Mouse (Mus musculus) midbrain, postnatal 0 days (tissue): ENCODE data around the gene Trim17. TPM values are rescaled to one million over a fixed set of nuclear protein-coding genes. Genes with fewer than 3 reads are reported as not detected.
A peak's percentile ranks its signal among the peaks of the same experiment; 100 is the strongest.

Experiments
- ATAC-seq: fragments of 200-750 bp; cut with Nextera tagmentation; 2 replicates; pipeline ENCODE4 v1.8.0; 2017; ENCODE audit warnings: moderate number of reproducible peaks, mild to moderate bottlenecking, moderate TSS enrichment, moderate library complexity; ENCODE audit not compliant: low FRiP score
- DNase-seq: peaks from one replicate; pipeline ENCODE4 v3.0.0-alpha.2; 2015; ENCODE audit warnings: low spot score
- H3K27ac ChIP-seq: fragments of 300-500 bp; sonication (generic); 2 replicates; pipeline ENCODE4 v1.5.1; 2014; ENCODE audit warnings: low read depth, mild to moderate bottlenecking, low read length, mixed read lengths
- H3K27me3 ChIP-seq: fragments of 300-500 bp; sonication (generic); 2 replicates; pipeline ENCODE4 v1.6.1; 2014; ENCODE audit warnings: low read length, control low read depth, mixed read lengths; ENCODE audit not compliant: insufficient read depth
- H3K36me3 ChIP-seq: fragments of 300-500 bp; sonication (generic); 2 replicates; pipeline ENCODE4 v1.6.1; 2014; ENCODE audit warnings: low read length, control low read depth, mixed read lengths; ENCODE audit not compliant: insufficient read depth
- H3K4me1 ChIP-seq: fragments of 300-500 bp; sonication (generic); 2 replicates; pipeline ENCODE4 v1.6.1; 2014; ENCODE audit warnings: mild to moderate bottlenecking, control low read depth, antibody characterized with exemption, low read length, mixed read lengths; ENCODE audit not compliant: insufficient read depth
- H3K4me2 ChIP-seq: fragments of 300-500 bp; sonication (generic); 2 replicates; pipeline ENCODE4 v1.6.1; 2014; ENCODE audit warnings: low read depth, mild to moderate bottlenecking, low read length, mixed read lengths; ENCODE audit not compliant: poor library complexity, severe bottlenecking
- H3K4me3 ChIP-seq: fragments of 300-500 bp; sonication (generic); 2 replicates; pipeline ENCODE4 v1.5.1; 2014; ENCODE audit warnings: low read depth, mild to moderate bottlenecking, low read length, moderate library complexity
- H3K9ac ChIP-seq: fragments of 300-500 bp; sonication (generic); replicated peaks from 2 replicates; pipeline ENCODE4 v1.6.1; 2014; ENCODE audit warnings: mild to moderate bottlenecking, low read length, moderate library complexity, mixed read lengths; ENCODE audit not compliant: poor library complexity, severe bottlenecking
- H3K9me3 ChIP-seq: fragments of 300-500 bp; sonication (generic); 2 replicates; pipeline ENCODE4 v1.6.1; 2016; ENCODE audit warnings: low read length, control low read depth
- CTCF ChIP-seq: IDR thresholded peaks from 2 replicates; pipeline ENCODE4 v1.5.1; 2016; ENCODE audit warnings: antibody characterized with exemption, mild to moderate bottlenecking
- WGBS: fragments of 180-500 bp; shearing (Covaris S2); extraction: QIAGEN DNeasy Blood & Tissue Kit; methylation state at CpG from one replicate; pipeline ENCODE4 v1.1.7; 2014; 5-methylcytosine and 5-hydroxymethylcytosine counted together
- polyA plus RNA-seq: library from polyadenylated mRNA; unstranded; fragments of >200 nt; fragmentation: Nextera tagmentation; extraction: Ambion mirVana; gene quantifications from 2 replicates; pipeline ENCODE4 v1.2.1, GENCODE M21; 2015
- total RNA-seq: library from RNA; depleted of rRNA; stranded (reverse); fragments of >200 nt; gene quantifications from 2 replicates; pipeline ENCODE4 v1.2.3, GENCODE M21; 2014

Trim17 gene
- total and polyA plus RNA-seq, 2 experiments from 2014 or later: 0.72 to 2.2 TPM

DNA sequence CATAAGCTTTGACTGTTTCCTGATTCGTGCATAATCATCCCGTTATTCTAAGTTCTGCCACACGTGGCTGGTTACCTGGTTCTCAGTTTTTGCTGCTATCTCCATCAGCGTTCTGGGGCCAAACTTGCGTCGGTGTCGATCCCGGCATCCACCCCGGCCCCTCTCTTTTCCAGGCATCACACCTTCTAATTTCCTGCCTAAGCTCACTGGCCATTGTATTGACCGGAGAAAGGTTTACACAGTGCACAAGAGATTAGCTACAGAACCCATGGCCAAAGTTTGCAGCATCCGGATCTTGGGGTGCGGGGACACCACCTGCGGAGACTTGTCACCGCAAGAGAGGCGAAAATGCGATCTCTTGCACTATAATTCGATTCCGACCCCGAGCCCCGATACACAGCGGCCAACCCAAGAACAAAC lies 23.1 kb downstream of the Trim17 start:
- ATAC-seq (no peak), DNase-seq (no peak)
- H3K4me2 ChIP-seq: peak overlapping the region; percentile 93
- peaks cover 3% of the 10 kb centered on the region; the same call in 1 of the 2 replicates for H3K36me3 ChIP-seq
- TF ChIP-seq CTCF: no peak
- peak overlapping the region; percentile 38; the same call in 1 of the 2 replicates for H3K27ac ChIP-seq
- H3K9me3 ChIP-seq: no peaks in the 10 kb centered on the region
- H3K27me3 ChIP-seq: no peaks in the 10 kb centered on the region
- H3K9ac ChIP-seq: peak overlapping the region; percentile 69
- WGBS: under 1% methylated on average over 21 of the region's 21 CpGs
- peaks cover 18% of the 10 kb centered on the region for H3K4me1 ChIP-seq
- H3K4me3 ChIP-seq: peak overlapping the region; percentile 94

GRCm38 (mm10) chr11:58978027-58978705 lies 23.7 kb downstream of the Trim17 start, which contains the start of gene Trim11:
Trim11 (plus strand) TSS chr11:58978093.
- under 1% methylated on average over 64 of the region's 64 CpGs for whole genome bisulfite sequencing

GRCm38 (mm10) chr11:58978706-58979030 lies 24.2 kb downstream of the Trim17 start:
- H3K36me3 ChIP-seq: peaks cover 8% of the 10 kb centered on the region
- peak overlapping the region; percentile 94 for H3K4me3 ChIP-seq
- ATAC-seq (no peak), DNase-seq (no peak)
- TF ChIP-seq CTCF: no peak
- WGBS: 1% methylated on average over 5 of the region's 5 CpGs
- H3K4me2 ChIP-seq: peak overlapping the region; percentile 93
- peak overlapping the region; percentile 69 for H3K9ac ChIP-seq
- H3K27me3 ChIP-seq: no peaks in the 10 kb centered on the region
- H3K27ac ChIP-seq: no peak overlapping the region
- H3K4me1 ChIP-seq: peaks cover 18% of the 10 kb centered on the region
- no peaks in the 10 kb centered on the region for H3K9me3 ChIP-seq

More at GRCm38 (mm10) chr11:58978027-58978705, 23.7 kb downstream of the Trim17 start, which contains the start of gene Trim11:
- no peaks in the 10 kb centered on the region for H3K9me3 ChIP-seq
- no peak for TF ChIP-seq CTCF
- H3K4me2 ChIP-seq: peak within 1 kb of the TSS; percentile 93
- H3K27me3 ChIP-seq: no peaks in the 10 kb centered on the region
- peak; percentile 45; the same call in 1 of the 2 replicates for ATAC-seq
- H3K9ac ChIP-seq: peak within 1 kb of the TSS; percentile 69
- H3K4me3 ChIP-seq: peak within 1 kb of the TSS; percentile 94
- H3K4me1 ChIP-seq: peaks cover 18% of the 10 kb centered on the region
- peak within 1 kb of the TSS; percentile 38; the same call in 1 of the 2 replicates for H3K27ac ChIP-seq
- DNase-seq: peak; percentile 78
- H3K36me3 ChIP-seq: peaks cover 7% of the 10 kb centered on the region; the same call in 1 of the 2 replicates

- H3K27me3 ChIP-seq: no peaks in the 10 kb centered on the region
- no peak overlapping the region for H3K27ac ChIP-seq
- 0 out of 2 replicates have a peak overlapping the region, but pooled peaks have one; percentile 14 for H3K9ac ChIP-seq
- 89% methylated on average over 3 of the region's 3 CpGs for WGBS
- H3K4me1 ChIP-seq: peaks cover 18% of the 10 kb centered on the region
- TF ChIP-seq CTCF: no peak
- DNase-seq: no peak
- H3K4me2 ChIP-seq: peak overlapping the region; percentile 93
- peak overlapping the region; percentile 94 for H3K4me3 ChIP-seq
- no peaks in the 10 kb centered on the region for H3K9me3 ChIP-seq
- H3K36me3 ChIP-seq: peaks cover 12% of the 10 kb centered on the region
- no peak for ATAC-seq
Measured at GRCm38 (mm10) chr11:58979183-58979582, 24.7 kb downstream of the Trim17 start.

DNA sequence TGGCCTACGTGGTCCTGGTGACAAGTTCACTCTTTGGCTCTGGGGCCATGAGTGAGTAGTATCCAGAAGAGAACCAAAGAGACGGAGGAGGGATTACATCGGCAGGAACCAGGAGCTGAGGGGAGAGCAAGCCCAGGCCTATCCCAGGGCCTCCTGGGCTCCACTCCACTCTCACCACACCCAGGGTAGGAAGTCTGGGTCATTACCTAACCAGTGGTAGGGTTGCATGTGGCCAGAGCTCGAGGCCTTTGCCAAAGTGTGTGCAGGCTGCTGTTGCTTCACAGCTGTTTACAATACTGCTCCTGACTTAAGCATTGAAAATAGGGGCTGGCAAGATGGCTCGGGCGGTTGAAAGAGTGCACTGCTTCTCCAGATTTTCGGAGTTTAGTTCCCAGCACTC lies 25.2 kb downstream of the Trim17 start:
- Histone ChIP-seq H3K27me3 (no peaks in the 10 kb centered on the region), H3K27ac (no peak overlapping the region), H3K9ac (0 out of 2 replicates have a peak overlapping the region, but pooled peaks have one; percentile 14), H3K4me1 (peaks cover 18% of the 10 kb centered on the region), H3K36me3 (peaks cover 13% of the 10 kb centered on the region), H3K4me3 (peak overlapping the region; percentile 94; the same call in 1 of the 2 replicates), H3K4me2 (peak overlapping the region; percentile 93), H3K9me3 (no peaks in the 10 kb centered on the region)
- ATAC-seq (no peak), DNase-seq (no peak)
- TF ChIP-seq CTCF: no peak
- 84% methylated on average over 7 of the region's 7 CpGs for WGBS

DNA sequence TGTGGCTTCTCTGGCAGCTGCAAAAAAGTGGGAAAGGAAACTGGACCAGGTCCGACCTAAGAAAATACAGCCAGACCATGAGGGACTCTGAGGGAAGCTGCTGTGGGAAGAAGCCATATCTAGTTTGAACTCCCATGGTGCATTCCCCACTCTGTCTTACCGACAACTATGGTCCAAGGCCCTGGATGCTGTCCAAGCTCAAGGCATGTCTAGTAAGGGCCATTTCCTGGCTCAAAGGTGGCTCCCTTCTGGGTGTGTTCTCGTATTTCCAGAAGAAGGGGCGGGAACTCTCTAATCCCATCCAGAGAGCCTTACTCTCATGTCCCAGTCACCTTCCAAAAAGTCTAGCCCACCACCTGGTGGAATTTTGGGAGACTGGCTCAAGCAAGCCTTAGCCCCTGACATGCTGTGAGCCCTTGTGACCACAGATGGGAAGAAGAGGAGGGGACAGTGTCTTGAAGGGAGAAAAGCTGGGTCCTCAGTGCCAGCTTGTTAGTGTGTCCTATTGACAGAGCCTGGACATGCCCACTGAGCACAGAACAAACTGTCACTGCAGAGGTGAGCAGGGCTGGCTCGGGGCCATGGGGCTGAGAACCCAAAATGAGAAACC lies 26.0 kb downstream of the Trim17 start:
- H3K9ac ChIP-seq: no peak overlapping the region
- no peaks in the 10 kb centered on the region for H3K27me3 ChIP-seq
- no peak overlapping the region for H3K27ac ChIP-seq
- no peaks in the 10 kb centered on the region for H3K9me3 ChIP-seq
- ATAC-seq (no peak), DNase-seq (no peak)
- 0 out of 2 replicates have a peak, but pooled peaks have one; percentile 6 for TF ChIP-seq CTCF
- no peak overlapping the region for H3K4me2 ChIP-seq
- WGBS: 61% methylated on average over 5 of the region's 5 CpGs
- H3K36me3 ChIP-seq: peaks cover 21% of the 10 kb centered on the region
- H3K4me1 ChIP-seq: peaks cover 18% of the 10 kb centered on the region
- H3K4me3 ChIP-seq: no peak overlapping the region
